Mouse (Mus musculus): ENCODE data around the gene Frmd8.

DNA sequence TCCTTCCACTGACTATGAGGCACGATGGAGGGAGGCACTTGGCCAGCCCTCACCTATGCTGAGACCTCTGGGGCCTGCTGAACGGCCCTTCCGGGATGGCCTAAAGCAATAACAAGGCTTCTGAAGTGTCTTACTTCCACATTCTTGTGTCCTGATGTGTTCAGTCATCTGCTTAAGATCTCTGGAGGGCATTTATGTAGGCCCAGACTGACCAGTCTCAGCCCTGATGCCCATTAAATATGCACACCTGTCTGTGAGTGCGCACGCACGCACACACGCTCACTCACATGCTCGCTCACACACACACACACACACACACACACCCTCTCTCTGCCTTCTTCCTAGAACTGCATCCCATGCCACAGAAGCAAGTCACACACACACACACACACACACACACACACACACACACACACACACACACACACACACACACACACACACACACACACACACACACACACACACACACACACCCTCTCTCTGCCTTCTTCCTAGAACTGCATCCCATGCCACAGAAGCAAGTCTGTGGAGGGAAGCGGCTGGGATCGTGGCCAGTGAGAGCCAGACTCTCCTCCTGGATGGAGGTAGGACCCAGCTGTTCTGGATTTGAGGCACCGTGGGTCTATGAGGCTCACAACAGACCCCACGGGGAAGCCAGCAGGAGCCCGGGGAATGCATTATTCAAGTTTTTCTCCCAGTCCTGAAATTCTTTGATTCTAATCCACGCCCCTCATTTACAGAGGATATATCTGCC is 65.9 kb downstream of the Frmd8 start:
- TF ChIP-seq CTCF (IDR thresholded peaks at IDR 0.05; ENCODE audit: borderline replicate concordance, extremely low read depth, insufficient read depth, insufficient read length) (no peak), POLR2A (IDR thresholded peaks at IDR 0.05; ENCODE audit: borderline replicate concordance, extremely low read depth, insufficient read depth, insufficient read length, poor library complexity, severe bottlenecking) (no peak)
